Mouse (Mus musculus): ENCODE results near the gene Gxylt2. TPM values are rescaled to one million over a fixed set of nuclear protein-coding genes. Genes with fewer than 3 reads are reported as not detected.

Gene Gxylt2
- polyA plus RNA-seq, 1 experiment = 0.90 TPM

GRCm38 (mm10) chr6:100808221-100808778 is 103.8 kb downstream of the Gxylt2 start:
- TF ChIP-seq POLR2A (IDR thresholded peaks at IDR 0.05; ENCODE audit: borderline replicate concordance, control insufficient read depth, low read depth, low read length) = no peak
- no peak for TF ChIP-seq CTCF (IDR thresholded peaks at IDR 0.05; ENCODE audit: control insufficient read depth, insufficient read depth, low read length)
- H3K4me1 ChIP-seq (ENCODE audit: control insufficient read depth, insufficient read depth, low read length) = no peaks in the 10 kb centered on the region
- WGBS = 75% methylated on average over 6 of the region's 6 CpGs
- H3K27ac ChIP-seq (ENCODE audit: control insufficient read depth, insufficient read depth, low read depth, low read length, poor library complexity) = no peak overlapping the region
- no peak overlapping the region for H3K4me3 ChIP-seq (replicated peaks; ENCODE audit: control insufficient read depth, low read depth, low read length)

- H3K4me1 ChIP-seq (ENCODE audit: control insufficient read depth, insufficient read depth, low read length) = no peaks in the 10 kb centered on the region
- H3K4me3 ChIP-seq (replicated peaks; ENCODE audit: control insufficient read depth, low read depth, low read length) = no peak overlapping the region
- TF ChIP-seq CTCF (IDR thresholded peaks at IDR 0.05; ENCODE audit: control insufficient read depth, insufficient read depth, low read length) (no peak), POLR2A (IDR thresholded peaks at IDR 0.05; ENCODE audit: borderline replicate concordance, control insufficient read depth, low read depth, low read length) (no peak)
- no peak overlapping the region for H3K27ac ChIP-seq (ENCODE audit: control insufficient read depth, insufficient read depth, low read depth, low read length, poor library complexity)
- 81% methylated on average over 4 of the region's 4 CpGs for WGBS
These were observed 105.6 kb downstream of the Gxylt2 start for GRCm38 (mm10) chr6:100810117-100810516.

GRCm38 (mm10) chr6:100811731-100812130 is 107.2 kb downstream of the Gxylt2 start:
- Histone ChIP-seq H3K27ac (ENCODE audit: control insufficient read depth, insufficient read depth, low read depth, low read length, poor library complexity) (no peak overlapping the region), H3K4me3 (replicated peaks; ENCODE audit: control insufficient read depth, low read depth, low read length) (no peak overlapping the region), H3K4me1 (ENCODE audit: control insufficient read depth, insufficient read depth, low read length) (no peaks in the 10 kb centered on the region)
- TF ChIP-seq CTCF (IDR thresholded peaks at IDR 0.05; ENCODE audit: control insufficient read depth, insufficient read depth, low read length) (no peak), POLR2A (IDR thresholded peaks at IDR 0.05; ENCODE audit: borderline replicate concordance, control insufficient read depth, low read depth, low read length) (no peak)
- WGBS = 66% methylated on average over 3 of the region's 3 CpGs

GRCm38 (mm10) chr6:100821367-100821766 is 116.8 kb downstream of the Gxylt2 start:
- H3K4me3 ChIP-seq (replicated peaks; ENCODE audit: control insufficient read depth, low read depth, low read length) = no peak overlapping the region

GRCm38 (mm10) chr6:100823356-100823755 is 118.8 kb downstream of the Gxylt2 start:
- no peak overlapping the region for H3K4me3 ChIP-seq (replicated peaks; ENCODE audit: control insufficient read depth, low read depth, low read length)
- H3K4me1 ChIP-seq (ENCODE audit: control insufficient read depth, insufficient read depth, low read length) = no peaks in the 10 kb centered on the region
- WGBS = 86% methylated on average over 1 of the region's 1 CpGs
- H3K27ac ChIP-seq (ENCODE audit: control insufficient read depth, insufficient read depth, low read depth, low read length, poor library complexity) = no peak overlapping the region
- TF ChIP-seq CTCF (IDR thresholded peaks at IDR 0.05; ENCODE audit: control insufficient read depth, insufficient read depth, low read length) (no peak), POLR2A (IDR thresholded peaks at IDR 0.05; ENCODE audit: borderline replicate concordance, control insufficient read depth, low read depth, low read length) (no peak)

More at GRCm38 (mm10) chr6:100821367-100821766, 116.8 kb downstream of the Gxylt2 start:
- H3K27ac ChIP-seq (ENCODE audit: control insufficient read depth, insufficient read depth, low read depth, low read length, poor library complexity) = no peak overlapping the region
- H3K4me1 ChIP-seq (ENCODE audit: control insufficient read depth, insufficient read depth, low read length) = no peaks in the 10 kb centered on the region
- WGBS = 74% methylated on average over 2 of the region's 2 CpGs
- TF ChIP-seq POLR2A (IDR thresholded peaks at IDR 0.05; ENCODE audit: borderline replicate concordance, control insufficient read depth, low read depth, low read length) (no peak), CTCF (IDR thresholded peaks at IDR 0.05; ENCODE audit: control insufficient read depth, insufficient read depth, low read length) (no peak)

- Histone ChIP-seq H3K27ac (ENCODE audit: control insufficient read depth, insufficient read depth, low read depth, low read length, poor library complexity) (no peak overlapping the region), H3K4me3 (replicated peaks; ENCODE audit: control insufficient read depth, low read depth, low read length) (no peak overlapping the region), H3K4me1 (ENCODE audit: control insufficient read depth, insufficient read depth, low read length) (no peaks in the 10 kb centered on the region)
- 72% methylated on average over 7 of the region's 7 CpGs for WGBS
- TF ChIP-seq CTCF (IDR thresholded peaks at IDR 0.05; ENCODE audit: control insufficient read depth, insufficient read depth, low read length) = no peak
- no peak for TF ChIP-seq POLR2A (IDR thresholded peaks at IDR 0.05; ENCODE audit: borderline replicate concordance, control insufficient read depth, low read depth, low read length)
These were observed 119.9 kb downstream of the Gxylt2 start for GRCm38 (mm10) chr6:100824381-100824965.

GRCm38 (mm10) chr6:100826046-100826445 is 121.5 kb downstream of the Gxylt2 start:
- TF ChIP-seq CTCF (IDR thresholded peaks at IDR 0.05; ENCODE audit: control insufficient read depth, insufficient read depth, low read length) (no peak), POLR2A (IDR thresholded peaks at IDR 0.05; ENCODE audit: borderline replicate concordance, control insufficient read depth, low read depth, low read length) (no peak)
- Histone ChIP-seq H3K27ac (ENCODE audit: control insufficient read depth, insufficient read depth, low read depth, low read length, poor library complexity) (no peak overlapping the region), H3K4me3 (replicated peaks; ENCODE audit: control insufficient read depth, low read depth, low read length) (no peak overlapping the region), H3K4me1 (ENCODE audit: control insufficient read depth, insufficient read depth, low read length) (no peaks in the 10 kb centered on the region)
- 77% methylated on average over 6 of the region's 6 CpGs for WGBS

- WGBS = 84% methylated on average over 7 of the region's 7 CpGs
- H3K4me3 ChIP-seq (replicated peaks; ENCODE audit: control insufficient read depth, low read depth, low read length) = no peak overlapping the region
- H3K4me1 ChIP-seq (ENCODE audit: control insufficient read depth, insufficient read depth, low read length) = no peaks in the 10 kb centered on the region
- H3K27ac ChIP-seq (ENCODE audit: control insufficient read depth, insufficient read depth, low read depth, low read length, poor library complexity) = no peak overlapping the region
- TF ChIP-seq POLR2A (IDR thresholded peaks at IDR 0.05; ENCODE audit: borderline replicate concordance, control insufficient read depth, low read depth, low read length) (no peak), CTCF (IDR thresholded peaks at IDR 0.05; ENCODE audit: control insufficient read depth, insufficient read depth, low read length) (no peak)
These were observed 124.0 kb downstream of the Gxylt2 start for GRCm38 (mm10) chr6:100828565-100828964.
